Mouse (Mus musculus) embryo, embryonic 10 days (tissue): ENCODE data around the gene Fosb.

Experiments
- DNase-seq: peaks from one replicate; pipeline ENCODE4 v3.0.0-alpha.2; 2015; ENCODE audit warnings: low spot score

The Fosb gene

DNA sequence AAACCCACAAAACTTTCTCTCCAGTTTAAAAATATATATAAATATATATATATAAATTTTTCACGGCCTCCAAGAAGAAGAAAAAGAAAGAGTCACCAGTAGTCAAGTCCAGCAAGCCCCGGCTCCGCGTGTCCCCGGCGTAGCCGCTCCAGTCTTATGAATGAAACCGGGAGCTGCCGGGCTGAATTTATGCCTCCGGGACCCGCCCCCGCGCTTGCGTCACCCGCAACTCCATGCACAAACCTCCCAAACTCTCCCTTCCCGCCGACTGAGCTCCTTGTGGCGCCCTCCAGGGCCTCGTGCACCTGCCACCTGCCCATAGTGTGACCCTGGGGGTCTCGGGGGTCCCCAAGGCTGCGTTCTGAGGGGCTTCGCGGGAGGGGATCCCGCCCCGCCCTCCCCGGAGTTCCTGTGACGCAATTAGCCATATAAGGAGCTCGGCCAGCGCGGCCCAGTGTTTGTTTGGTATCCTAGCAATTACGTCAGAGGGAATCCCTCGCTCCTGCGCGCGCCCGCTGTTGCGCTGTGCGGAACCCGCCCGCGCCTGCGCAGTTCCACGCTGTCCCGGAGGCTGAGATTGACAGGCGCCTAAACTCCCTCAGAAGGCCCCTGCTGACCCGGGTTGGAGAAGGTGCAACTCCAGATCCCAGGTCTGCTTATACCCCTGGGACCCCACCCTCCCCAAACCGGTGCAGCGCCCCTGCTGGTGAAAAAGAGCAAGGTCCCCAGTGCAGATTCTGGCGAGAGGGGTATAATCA lies at the start of gene Fosb:
Gene Fosb, minus strand, starts transcription at position 168 of the 758 bp plus-strand sequence.
- DNase-seq: peak; percentile 98

DNA sequence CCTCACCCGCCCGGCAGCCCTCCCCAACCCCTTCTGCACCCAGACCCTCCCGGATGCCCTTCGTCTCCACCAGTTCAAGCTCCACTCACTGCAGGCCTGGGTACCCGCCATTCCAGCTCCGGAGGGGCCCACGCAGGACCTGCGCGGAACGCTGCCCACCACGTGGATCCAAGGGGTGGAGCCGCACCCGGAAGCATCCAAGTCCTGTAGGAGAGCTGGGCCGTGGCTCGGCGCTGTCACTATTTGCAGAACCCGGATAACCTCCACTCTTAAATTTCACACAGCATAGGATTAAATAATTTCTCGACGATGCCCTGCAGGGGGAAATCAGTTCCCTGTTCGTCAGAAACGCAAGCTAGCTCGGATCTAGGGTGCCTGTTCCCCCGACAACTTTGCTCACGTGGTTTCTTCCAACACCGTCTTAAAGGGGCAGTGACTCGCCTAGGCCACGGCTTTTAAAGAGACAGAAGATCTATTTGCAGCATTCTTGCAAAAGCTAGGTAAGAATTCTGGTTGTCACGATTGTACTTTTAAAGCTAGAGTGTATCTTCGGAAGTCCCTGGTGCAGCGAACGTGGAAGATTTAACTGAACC lies 49.5 kb upstream of the Fosb start, which contains the start of the genes Cd3eap and Ppp1r13l:
Gene Cd3eap, minus strand, starts transcription at position 185 of the 593 bp plus-strand sequence.
Gene Ppp1r13l, plus strand, starts transcription at position 451 of the 593 bp plus-strand sequence.
- DNase-seq: peak; percentile 90

DNA sequence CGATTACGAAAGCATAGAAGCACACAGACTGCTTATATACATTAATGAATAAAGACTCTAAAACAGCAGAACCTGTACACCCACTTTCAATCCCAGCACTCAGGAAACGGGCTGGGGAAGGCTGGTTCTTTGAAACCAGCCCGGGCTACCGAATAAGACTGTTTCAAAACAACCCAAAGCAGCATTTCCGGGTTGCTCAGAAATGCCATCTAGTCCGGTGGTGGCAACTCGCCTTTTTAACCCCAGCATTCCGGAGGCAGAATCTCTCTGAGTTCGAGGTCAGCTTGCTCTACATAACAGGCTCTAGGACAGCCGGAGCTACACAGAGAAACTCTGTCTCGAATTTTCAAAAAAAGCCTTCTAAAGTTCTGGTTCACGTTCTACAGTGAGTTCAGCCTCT lies 48.8 kb upstream of the Fosb start:
- no peak for DNase-seq

DNA sequence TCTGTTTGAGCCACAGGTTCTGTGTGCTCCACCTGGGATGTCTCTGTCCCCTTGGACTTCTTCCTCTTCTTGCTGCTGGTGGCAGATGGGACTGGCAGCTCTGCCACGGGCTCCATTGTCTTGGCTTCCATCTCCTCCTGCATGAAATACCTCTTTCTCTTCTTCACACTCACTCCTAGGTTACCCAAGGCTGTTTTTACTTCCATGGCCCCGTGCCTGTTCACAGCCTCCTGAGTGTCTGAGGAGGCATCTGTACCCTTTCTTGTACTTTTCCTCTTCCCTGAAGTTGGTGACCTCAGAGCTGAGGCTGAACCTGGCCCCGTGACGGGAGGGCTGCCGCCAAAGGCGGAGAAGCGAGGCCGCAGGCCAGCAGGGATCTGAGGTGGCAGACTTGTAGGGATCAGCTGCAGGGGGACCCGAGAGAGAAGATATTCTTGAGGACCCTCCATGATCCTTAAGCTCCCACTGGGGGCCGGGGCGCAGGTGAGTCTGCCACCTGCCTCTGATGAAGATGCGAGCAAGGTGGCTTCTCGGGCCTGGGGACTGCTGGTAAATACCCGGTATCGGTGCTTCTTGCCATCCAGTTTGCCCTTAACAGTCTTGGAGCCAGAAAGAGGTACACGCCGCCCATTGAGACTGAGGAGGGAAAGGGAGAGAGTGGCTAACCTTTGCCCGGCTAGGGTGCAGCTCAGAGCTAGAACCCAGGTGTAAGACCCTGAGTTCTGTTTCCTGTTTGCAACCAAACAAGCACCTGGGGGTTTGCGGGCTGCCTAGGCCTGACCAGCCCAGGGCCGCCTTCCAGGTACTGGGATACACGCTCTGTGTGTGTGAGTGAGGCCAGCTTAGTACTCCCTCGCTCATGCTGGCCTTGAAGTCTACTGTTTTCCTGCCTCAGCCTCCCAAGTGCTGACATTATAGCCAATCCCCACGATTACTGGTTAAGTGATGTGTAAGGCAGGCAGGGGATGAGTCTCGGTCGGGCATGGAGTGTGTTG lies 47.8 kb upstream of the Fosb start:
- no peak for DNase-seq

DNA sequence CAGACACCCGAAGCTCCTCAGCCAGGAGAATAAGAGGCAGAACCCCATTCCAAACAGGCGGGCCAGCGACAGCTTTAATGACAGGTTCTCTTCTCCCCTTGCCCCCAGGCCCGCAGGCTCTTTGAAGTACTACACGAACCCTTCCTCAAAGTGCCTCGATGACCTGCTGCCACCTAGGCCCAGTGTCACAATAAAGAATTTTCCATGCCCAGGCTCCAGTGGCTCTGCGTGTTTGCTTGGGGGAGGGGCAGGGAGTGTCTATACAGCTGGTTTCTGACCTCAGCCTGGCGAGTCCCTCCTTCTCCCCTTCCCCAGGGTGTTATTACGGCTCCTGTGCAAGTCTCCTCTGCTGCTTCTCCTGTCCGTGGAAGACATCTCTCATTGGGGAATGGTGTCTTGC lies 46.5 kb upstream of the Fosb start:
- no peak for DNase-seq

DNA sequence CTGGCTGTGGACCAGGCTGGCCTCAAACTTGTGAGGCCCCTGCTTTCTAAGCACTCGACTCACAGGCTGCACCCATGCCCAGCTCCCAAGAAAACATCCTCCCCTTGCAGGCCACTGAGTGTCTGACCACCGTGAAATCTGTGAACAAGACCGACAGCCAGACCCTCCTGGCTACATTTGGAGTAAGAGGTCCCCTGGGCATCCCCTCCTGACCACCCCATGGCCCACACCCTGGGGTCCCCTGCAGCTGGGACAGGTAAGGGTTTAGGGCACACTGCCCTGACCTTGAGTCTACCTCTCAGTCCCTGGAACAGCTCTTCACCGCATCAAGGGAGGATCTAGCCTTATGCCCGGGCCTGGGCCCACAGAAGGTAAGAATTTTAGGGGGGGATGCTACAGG lies 45.1 kb upstream of the Fosb start:
- no peak for DNase-seq

DNA sequence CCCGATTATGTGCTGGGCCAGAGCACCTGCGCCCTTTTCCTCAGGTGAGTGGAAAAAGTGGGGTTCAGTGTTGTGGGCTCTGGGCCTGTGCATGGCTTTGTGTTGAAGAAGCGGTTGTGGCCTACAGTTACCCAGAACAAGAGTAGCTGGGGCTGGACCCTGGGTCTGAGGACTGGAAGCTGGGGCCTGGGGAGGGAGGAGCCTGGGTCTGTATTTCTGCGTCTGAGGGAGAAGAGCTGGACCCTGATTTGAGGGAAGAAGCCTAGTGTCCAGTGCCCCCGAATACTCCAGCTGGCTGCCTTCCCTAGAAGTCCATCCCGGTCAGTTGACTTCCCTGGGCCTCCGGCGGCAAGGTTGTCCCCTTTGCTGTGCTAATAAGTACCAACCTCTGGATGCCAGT lies 40.4 kb upstream of the Fosb start:
- DNase-seq: no peak

DNA sequence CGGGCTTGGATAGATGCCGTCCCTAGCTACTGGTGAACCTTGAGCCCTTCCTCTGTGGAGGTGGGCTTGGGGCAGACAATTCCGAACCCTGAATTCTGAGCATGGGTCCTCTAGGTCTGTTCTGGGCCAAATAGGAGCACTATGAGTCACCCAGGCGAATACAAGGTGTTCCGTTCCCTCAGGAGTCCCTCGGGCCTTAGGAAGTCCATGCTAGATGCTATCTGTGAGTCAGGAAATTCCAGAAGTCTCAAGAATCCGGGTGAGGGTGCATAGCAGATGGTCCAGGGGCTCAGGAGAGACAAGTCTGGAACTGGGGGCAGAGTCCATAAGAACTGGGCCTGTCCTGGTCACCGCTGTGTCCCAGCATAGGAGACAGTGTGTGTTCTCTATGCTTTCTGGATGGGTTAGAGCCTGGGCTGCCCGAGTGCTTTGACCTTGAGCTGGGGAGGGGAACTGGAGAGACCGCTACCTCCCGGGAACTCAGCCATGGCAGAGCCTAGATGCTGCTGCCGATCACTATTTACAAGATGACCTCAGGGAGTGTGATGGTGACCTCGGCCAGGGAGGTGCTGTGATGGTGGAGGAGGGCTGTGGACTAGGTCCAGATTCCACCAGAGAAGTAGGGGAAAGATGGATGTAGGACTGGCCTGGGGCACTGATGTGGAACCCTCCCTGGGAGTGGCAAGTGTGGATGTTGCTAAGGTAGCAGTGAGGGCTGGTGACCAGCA lies 39.5 kb upstream of the Fosb start:
- no peak for DNase-seq

DNA sequence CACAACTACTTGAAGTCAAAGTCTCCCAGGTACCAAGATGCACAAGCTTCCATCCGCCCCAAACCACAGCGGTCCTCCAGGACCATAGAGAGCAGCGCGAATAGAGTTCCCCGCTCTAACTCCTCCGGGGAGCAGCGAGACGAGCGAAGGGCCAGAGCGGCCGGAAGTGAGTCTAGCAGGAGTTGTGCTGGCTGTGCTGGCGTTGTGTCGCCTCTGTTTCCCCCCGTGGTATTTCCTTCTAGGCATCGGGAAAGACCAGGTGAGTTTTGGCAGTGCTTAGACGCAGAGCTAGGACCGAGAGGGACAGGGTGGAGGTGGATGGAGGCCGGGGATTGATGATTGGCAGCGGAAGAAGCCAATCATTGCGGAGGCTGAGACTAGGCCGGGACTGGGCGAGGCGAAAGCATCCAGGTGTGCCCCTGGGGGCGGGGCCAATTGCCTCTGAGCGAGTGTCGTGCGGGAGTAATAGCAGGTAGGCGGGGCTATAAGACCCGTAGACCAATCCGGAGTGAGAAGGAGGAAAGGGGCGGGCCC lies 35.2 kb upstream of the Fosb start:
- peak; percentile 98 for DNase-seq

DNA sequence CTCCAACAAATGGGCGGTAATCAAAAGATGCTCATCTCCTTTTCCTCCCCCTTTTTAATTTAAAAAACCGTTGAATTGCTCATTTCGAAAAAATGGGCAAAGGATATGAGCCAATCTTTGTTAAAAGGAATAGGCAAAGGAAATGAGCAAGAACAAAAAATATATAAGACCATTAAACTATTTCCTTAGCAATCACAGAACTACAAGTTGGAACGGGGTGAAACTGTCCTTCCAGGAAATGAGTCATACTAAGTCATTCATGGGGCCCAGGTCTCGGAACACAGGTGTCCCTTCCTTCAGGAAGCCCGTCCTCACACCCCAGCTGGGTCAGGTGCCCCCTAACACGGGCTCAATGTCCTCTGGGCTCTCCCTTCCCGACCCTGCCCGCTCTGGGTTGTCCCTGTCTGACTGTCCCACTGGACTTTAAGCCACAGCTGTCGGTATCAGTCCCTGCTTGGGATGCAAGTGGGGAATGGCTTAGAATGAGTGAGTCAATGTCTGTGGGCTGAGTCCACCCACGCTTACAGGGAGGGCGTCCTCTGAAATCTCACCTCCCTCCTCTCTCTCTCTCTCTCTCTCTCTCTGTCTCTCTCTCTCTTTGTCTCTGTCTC lies 34.5 kb upstream of the Fosb start, which contains the start of gene Ercc1:
Gene Ercc1, plus strand, starts transcription at position 542 of the 611 bp plus-strand sequence.
- no peak for DNase-seq

DNA sequence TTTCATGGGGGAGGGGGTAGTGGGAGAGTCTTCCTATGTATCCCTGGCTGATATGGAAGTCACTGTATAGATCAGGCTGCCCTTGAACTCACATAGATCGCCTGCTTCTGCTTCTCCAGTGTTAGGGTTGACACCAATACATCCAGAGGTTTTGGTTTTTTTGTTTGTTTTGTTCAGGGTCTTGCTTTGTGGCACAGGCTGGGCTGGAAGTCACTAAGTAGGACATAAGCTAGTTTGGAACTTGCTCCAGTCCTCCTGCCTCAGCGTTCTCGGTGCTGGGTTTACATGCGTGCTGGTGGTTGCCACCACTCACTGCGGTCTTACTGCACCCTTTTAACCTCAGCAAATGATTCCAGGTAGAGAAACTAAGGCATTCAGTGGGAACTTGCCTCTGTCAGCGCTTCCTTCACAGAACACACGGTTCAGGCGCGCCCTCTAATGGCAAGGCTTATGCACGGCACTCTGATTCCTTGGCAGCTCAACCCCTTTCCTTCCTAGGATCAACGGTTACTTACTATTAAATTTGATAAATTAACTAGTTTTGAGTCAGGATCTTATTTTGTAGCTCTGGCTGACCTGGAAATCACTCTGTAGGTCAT lies 33.5 kb upstream of the Fosb start:
- DNase-seq: peak; percentile 95

DNA sequence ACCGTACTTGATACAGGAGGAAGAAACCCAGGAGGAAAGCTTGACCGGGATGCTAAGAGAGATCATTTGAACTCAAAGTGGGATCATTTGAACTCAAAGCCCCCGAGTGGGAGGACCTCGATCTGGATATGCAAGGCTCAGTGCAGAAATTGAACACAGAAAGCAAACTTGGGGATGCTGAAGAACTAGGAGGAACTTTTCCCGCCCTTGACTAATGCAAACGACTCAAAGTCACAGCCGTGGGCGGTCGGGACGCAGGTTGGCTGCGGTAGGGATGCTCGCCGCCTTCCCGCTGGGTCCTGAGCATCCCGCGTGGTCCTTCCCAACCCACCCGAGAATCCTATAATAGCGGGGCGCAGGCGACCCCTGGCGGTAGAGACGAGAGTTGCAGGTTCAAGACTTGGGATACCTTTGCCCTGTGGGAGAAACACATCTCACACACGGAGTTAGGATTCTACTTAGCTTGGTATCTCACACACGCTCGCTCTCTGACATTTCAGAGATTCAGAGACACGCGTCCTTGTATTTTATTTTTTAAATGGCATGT lies 32.7 kb upstream of the Fosb start:
- peak; percentile 89 for DNase-seq

DNA sequence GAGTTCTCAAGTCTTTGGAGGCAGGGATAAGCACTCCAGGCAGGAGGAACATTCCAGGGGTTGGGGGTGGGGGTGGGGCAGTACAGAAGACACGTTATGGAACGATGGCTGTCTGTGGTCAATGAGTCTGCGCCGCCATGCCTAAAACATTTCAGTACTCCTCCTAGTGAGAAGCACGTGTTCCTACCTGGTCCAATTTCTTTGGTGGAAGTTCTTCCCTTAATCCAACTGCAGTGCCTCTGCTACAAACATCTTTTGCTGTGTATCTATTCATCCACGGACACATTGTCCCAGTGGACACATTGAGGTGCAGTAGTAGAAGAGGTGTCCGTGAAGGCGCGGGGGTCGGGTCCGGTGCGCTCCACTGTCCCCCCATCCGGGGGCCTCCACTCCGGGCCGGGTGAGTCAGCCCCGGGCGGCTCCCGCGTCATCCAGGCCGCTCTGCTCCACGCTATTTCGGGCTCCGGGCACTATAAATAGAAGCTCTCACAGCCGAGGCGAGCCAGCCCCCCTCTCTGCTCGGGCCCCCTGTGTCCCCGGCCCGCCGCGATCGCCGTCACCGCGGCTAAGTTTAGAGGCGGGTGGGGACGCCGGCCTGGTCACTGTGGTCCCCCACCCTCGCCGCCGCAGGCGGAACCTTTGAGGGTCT lies 32.0 kb upstream of the Fosb start:
- no peak for DNase-seq

DNA sequence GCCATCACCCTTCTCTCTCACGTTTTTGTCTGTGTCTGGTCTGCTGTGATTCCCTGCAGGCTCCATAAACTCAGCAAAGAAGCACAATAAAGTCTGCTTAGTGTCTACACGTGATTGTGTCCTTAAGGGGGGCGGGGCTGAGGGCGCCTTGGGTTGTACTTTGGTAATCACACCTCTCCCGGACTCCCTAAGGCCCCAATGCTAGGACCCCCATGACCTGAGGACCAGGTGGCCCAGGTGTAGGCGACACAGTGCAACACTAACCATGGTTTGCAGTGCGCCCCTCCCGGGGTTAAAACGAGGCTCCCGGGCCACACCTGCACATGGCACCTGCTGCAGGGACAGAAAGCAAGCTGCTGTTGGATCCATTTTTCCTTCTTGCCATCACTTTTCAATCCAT lies 31.4 kb upstream of the Fosb start:
- DNase-seq: no peak

DNA sequence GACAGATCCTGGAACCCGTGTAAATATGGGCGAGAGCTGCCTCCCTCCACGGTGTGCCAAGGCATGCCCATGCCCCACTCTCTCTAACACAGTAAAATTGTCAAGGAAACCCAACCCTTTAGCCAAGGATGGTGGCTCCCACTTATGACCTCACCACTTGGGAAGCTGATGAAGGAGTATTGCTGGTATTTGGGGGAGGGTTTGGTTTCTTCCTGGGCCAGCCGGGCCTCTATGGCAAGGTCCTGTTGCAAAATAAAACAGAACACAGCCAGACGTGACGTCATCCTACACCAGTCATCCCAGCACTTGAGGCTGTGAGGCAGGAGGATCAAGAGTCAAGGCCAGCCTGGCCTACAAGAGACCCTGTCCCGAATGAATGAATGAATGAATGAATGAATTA lies 28.7 kb upstream of the Fosb start:
- no peak for DNase-seq

DNA sequence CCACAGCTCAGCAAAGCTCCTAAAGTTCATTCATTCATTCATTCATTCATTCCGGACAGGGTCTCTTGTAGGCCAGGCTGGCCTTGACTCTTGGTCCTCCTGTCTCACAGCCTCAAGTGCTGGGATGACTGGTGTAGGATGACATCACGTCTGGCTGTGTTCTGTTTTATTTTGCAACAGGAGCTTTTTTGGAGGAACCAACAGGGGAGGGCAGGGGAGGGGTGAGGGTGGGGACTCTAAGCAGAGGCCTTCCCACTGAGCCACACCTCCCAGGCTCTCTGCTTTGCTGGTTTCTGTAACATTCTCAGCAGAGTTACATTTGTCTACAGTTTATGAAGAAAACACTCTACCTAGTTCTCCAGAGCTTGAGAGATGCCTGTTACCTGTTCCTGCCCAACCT lies 28.2 kb upstream of the Fosb start:
- no peak for DNase-seq

DNA sequence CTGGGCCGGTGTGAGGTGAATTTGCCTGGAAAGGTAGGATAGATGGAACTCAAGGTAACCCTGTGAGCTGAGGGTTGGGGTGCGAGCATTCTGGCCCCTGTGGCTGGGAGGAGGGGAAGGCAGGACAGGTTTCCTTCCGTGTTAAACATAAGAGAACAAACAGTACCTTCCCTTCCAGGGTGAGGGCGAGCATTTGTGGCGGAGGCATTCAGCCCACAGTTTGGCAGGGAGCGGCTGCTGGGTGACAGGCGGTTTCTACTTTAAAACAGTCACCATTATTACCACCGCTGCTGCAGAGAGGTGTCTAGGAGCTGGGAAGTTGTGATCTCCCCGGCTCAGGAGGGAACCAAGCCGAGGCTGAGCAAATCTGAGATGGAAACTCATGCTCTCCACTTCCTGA lies 27.3 kb upstream of the Fosb start:
- DNase-seq: no peak

DNA sequence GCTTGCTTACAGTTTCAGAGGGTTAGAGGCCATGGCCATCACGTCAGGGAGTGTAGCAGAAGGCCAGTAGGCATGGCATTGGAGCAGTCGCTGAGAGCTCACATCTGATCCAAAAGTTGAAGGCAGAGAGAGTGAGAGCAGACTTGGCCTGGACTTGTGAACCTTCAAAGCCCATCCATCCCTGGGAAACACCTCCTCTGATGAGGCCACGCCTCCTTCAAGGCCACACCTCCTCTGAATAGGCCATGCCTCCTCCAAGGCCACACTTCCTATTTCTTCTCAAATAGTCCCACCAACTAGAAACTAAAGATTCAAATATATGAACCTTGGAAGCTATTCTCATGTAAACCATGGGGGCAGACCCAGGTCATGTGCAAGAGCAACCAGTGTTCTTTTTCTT lies 25.7 kb upstream of the Fosb start:
- DNase-seq: no peak

DNA sequence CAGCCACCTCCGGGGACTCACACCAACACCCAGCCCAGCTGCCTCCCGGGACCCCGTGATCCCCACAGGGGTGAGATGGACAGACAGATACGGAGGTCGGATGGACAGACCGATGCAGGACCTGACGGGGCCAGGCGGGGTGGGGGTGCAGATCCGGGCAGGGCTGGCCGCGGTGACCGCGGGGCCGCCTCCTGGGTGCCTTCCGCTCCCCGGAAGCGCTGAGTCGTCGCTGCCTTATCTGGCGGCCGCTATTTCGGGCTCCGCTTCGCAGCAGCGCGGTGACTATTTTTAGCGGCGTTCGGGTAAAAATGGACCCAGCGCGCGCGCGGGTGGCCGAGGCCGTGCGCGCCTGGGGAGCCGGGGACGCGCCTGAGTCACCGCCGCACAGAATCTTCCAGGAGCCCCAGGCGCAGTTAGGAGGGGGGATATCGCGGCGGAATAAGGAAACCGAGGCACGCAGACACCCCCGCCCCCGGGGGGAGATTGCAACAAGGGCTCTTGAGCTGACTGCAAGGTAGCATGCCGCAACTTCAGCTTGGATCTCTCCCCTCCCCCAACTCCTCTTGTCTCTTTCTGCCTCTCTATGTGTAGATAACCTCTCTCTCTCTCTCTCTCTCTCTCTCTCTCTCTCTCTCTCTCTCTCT lies 23.0 kb upstream of the Fosb start:
- DNase-seq: peak; percentile 61
